Mouse (Mus musculus) cerebellum, adult 9-10 months (tissue): ENCODE results near the gene Slfn5.
A peak's percentile ranks its signal among the peaks of the same experiment; 100 is the strongest.
"Not testable (repeated sequence)": the region's sequence is repeated elsewhere in the genome, so short reads cannot be mapped to it uniquely, and the experiment has no call there.

Experiments
- DNase-seq: peaks from one replicate; pipeline ENCODE4 v3.0.0; 2022

The Slfn5 gene

GRCm38 (mm10) chr11:82947457-82947856 lies 3.7 kb upstream of the Slfn5 start:
- DNase-seq = no peak

GRCm38 (mm10) chr11:82949036-82949435 lies 2.1 kb upstream of the Slfn5 start:
- DNase-seq = no peak

GRCm38 (mm10) chr11:82951865-82952611 lies 889 bp downstream of the Slfn5 start:
- DNase-seq = no peak

GRCm38 (mm10) chr11:82952612-82953542 lies 1.7 kb downstream of the Slfn5 start:
- no peak for DNase-seq

- no peak for DNase-seq
These were observed 3.5 kb downstream of the Slfn5 start for GRCm38 (mm10) chr11:82954631-82955030.

- no peak for DNase-seq
These were observed 5.8 kb downstream of the Slfn5 start for GRCm38 (mm10) chr11:82956925-82957324.

GRCm38 (mm10) chr11:82959613-82960012 lies 8.5 kb downstream of the Slfn5 start:
- DNase-seq = peak; percentile 56

- DNase-seq = no peak
These were observed 10.6 kb downstream of the Slfn5 start for GRCm38 (mm10) chr11:82961743-82962142.

- DNase-seq = no peak
These were observed 11.1 kb downstream of the Slfn5 start for GRCm38 (mm10) chr11:82962215-82962614.

- peak; percentile 48 for DNase-seq
These were observed 19.8 kb downstream of the Slfn5 start for GRCm38 (mm10) chr11:82970712-82971589.

GRCm38 (mm10) chr11:82971590-82971974 lies 20.4 kb downstream of the Slfn5 start:
- no peak for DNase-seq

GRCm38 (mm10) chr11:82973916-82974315 lies 22.8 kb downstream of the Slfn5 start:
- DNase-seq = no peak

- not testable (repeated sequence) for DNase-seq
These were observed 31.3 kb downstream of the Slfn5 start for GRCm38 (mm10) chr11:82982409-82982808.

GRCm38 (mm10) chr11:82983193-82983592 lies 32.0 kb downstream of the Slfn5 start:
- no peak for DNase-seq

- DNase-seq = no peak
These were observed 36.5 kb downstream of the Slfn5 start for GRCm38 (mm10) chr11:82987621-82988020.

- no peak for DNase-seq
These were observed 38.2 kb downstream of the Slfn5 start for GRCm38 (mm10) chr11:82989357-82989756.

- not testable (repeated sequence) for DNase-seq
These were observed 39.6 kb downstream of the Slfn5 start for GRCm38 (mm10) chr11:82990612-82991385.

GRCm38 (mm10) chr11:82991469-82992166 lies 40.5 kb downstream of the Slfn5 start, which contains the start of gene Slfn9:
Gene Slfn9, minus strand, starts transcription at chr11:82991830.
- peak; percentile 1 for DNase-seq

GRCm38 (mm10) chr11:83013356-83013755 lies 62.2 kb downstream of the Slfn5 start:
- DNase-seq = no peak
